Mouse (Mus musculus) CH12.LX (cell line): ENCODE results near the gene Wbp1l. TPM values are rescaled to one million over a fixed set of nuclear protein-coding genes. Genes with fewer than 3 reads are reported as not detected.

ENCODE experiments used
- DNase-seq: peaks from one replicate; pipeline ENCODE4 v3.0.0-alpha.2; 2013; ENCODE audit errors: extremely low read depth
- H3K27ac ChIP-seq: 2 replicates; pipeline ENCODE4 v1.5.1; 2012; ENCODE audit warnings: low read depth, mild to moderate bottlenecking, control low read depth, moderate library complexity; ENCODE audit not compliant: insufficient read depth
- H3K27me3 ChIP-seq: replicated peaks from 2 replicates; pipeline ENCODE3; 2012; ENCODE audit warnings: inconsistent platforms
- H3K36me3 ChIP-seq, 2 experiments: replicated peaks in 1 of 2; 2 replicates each; pipeline versions ENCODE3 to v1.6.1; 2012; ENCODE audit warnings: inconsistent platforms in 1 of 2, low read length in 1 of 2, mild to moderate bottlenecking in 1 of 2, mixed read lengths in 1 of 2, moderate library complexity in 1 of 2; ENCODE audit not compliant: control insufficient read depth in 1 of 2, insufficient read depth in 1 of 2
- H3K4me1 ChIP-seq, 2 experiments: 2 replicates each; pipeline ENCODE4 v1.6.1; 2012; ENCODE audit warnings: inconsistent platforms in 1 of 2, moderate library complexity in 1 of 2; ENCODE audit not compliant: insufficient read depth in 2 of 2, control insufficient read depth in 1 of 2
- H3K4me2 ChIP-seq: 2 replicates; pipeline ENCODE4 v1.6.1; 2012; ENCODE audit warnings: low read depth, mild to moderate bottlenecking, control low read depth; ENCODE audit not compliant: poor library complexity, insufficient read depth, severe bottlenecking
- H3K4me3 ChIP-seq, 3 experiments: fragments of 150-350 bp in 1 of 3; sonication (generic) in 1 of 3; replicated peaks in 1 of 3; 2 replicates each; pipeline versions ENCODE3 to v1.5.1; 2011 to 2012; ENCODE audit warnings: low read depth in 2 of 3, low read length in 2 of 3, mild to moderate bottlenecking in 2 of 3, moderate library complexity in 2 of 3, control low read depth in 1 of 3, improper control_type of control experiment in 1 of 3, inconsistent platforms in 1 of 3, mixed read lengths in 1 of 3; ENCODE audit not compliant: poor library complexity in 1 of 3
- H3K79me2 ChIP-seq: replicated peaks from 2 replicates; pipeline ENCODE4 v1.6.1; 2012; ENCODE audit warnings: mild to moderate bottlenecking, moderate library complexity; ENCODE audit not compliant: control insufficient read depth, poor library complexity, insufficient read depth, severe bottlenecking; ENCODE audit errors: extremely low read depth
- H3K9ac ChIP-seq: 2 replicates; pipeline ENCODE4 v1.6.1; 2012; ENCODE audit warnings: low read depth, mild to moderate bottlenecking, control low read depth, moderate library complexity; ENCODE audit not compliant: insufficient read depth
- H3K9me3 ChIP-seq: replicated peaks from 2 replicates; pipeline ENCODE3; 2012; ENCODE audit warnings: low read length, inconsistent platforms, mixed read lengths
- BHLHE40 ChIP-seq: IDR thresholded peaks from 2 replicates; pipeline ENCODE4 v1.6.1; 2011; ENCODE audit warnings: mild to moderate bottlenecking, low read depth, low read length, improper control_type of control experiment
- CHD2 ChIP-seq: IDR thresholded peaks from 2 replicates; pipeline ENCODE4 v1.6.1; 2011; ENCODE audit warnings: low read length, improper control_type of control experiment
- E2F4 ChIP-seq: IDR thresholded peaks from 2 replicates; pipeline ENCODE4 v1.6.1; 2011; ENCODE audit warnings: low read depth, low read length, improper control_type of control experiment; ENCODE audit not compliant: insufficient replicate concordance
- ELF1 ChIP-seq: IDR thresholded peaks from 2 replicates; pipeline ENCODE4 v1.6.1; 2014; ENCODE audit warnings: low read depth, mild to moderate bottlenecking, inconsistent platforms, low read length, improper control_type of control experiment
- EP300 ChIP-seq: IDR thresholded peaks from 2 replicates; pipeline ENCODE4 v1.6.1; 2011; ENCODE audit warnings: low read length, improper control_type of control experiment
- ETS1 ChIP-seq: conservative IDR thresholded peaks from 2 replicates; pipeline ENCODE4 v1.6.1; 2012; ENCODE audit warnings: low read depth, mild to moderate bottlenecking, inconsistent platforms, low read length, improper control_type of control experiment, moderate library complexity
- GABPA ChIP-seq: IDR thresholded peaks from 2 replicates; pipeline ENCODE4 v1.6.1; 2012; ENCODE audit warnings: low read depth, low read length, improper control_type of control experiment, inconsistent platforms; ENCODE audit not compliant: insufficient replicate concordance
- HCFC1 ChIP-seq: IDR thresholded peaks from 2 replicates; pipeline ENCODE4 v1.6.1; 2012; ENCODE audit warnings: low read depth, mild to moderate bottlenecking, inconsistent platforms, low read length, improper control_type of control experiment
- JUN ChIP-seq: IDR thresholded peaks from 2 replicates; pipeline ENCODE4 v1.6.1; 2011; ENCODE audit warnings: low read depth, mild to moderate bottlenecking, low read length, improper control_type of control experiment, moderate library complexity; ENCODE audit not compliant: insufficient read depth
- KAT2A ChIP-seq: IDR thresholded peaks from 2 replicates; pipeline ENCODE4 v1.6.1; 2012; ENCODE audit warnings: low read length, improper control_type of control experiment, inconsistent platforms; ENCODE audit not compliant: insufficient replicate concordance
- MAFK ChIP-seq: IDR thresholded peaks from 2 replicates; pipeline ENCODE4 v1.6.1; 2011; ENCODE audit warnings: low read length, improper control_type of control experiment; ENCODE audit not compliant: insufficient replicate concordance
- MAX ChIP-seq: IDR thresholded peaks from 2 replicates; pipeline ENCODE4 v1.6.1; 2011; ENCODE audit warnings: low read length, improper control_type of control experiment
- MYC ChIP-seq: IDR thresholded peaks from 2 replicates; pipeline ENCODE4 v1.6.1; 2011; ENCODE audit warnings: low read depth, mild to moderate bottlenecking, improper control_type of control experiment, low read length
- NRF1 ChIP-seq: IDR thresholded peaks from 2 replicates; pipeline ENCODE4 v1.6.1; 2014; ENCODE audit warnings: low read depth, mild to moderate bottlenecking, inconsistent platforms, low read length, improper control_type of control experiment, moderate library complexity
- POLR2AphosphoS2 ChIP-seq: IDR thresholded peaks from 2 replicates; pipeline ENCODE4 v1.6.1; 2011; ENCODE audit warnings: low read depth, low read length, improper control_type of control experiment
- RCOR1 ChIP-seq: conservative IDR thresholded peaks from 2 replicates; pipeline ENCODE4 v1.6.1; 2012; ENCODE audit warnings: low read depth, mild to moderate bottlenecking, inconsistent platforms, low read length, improper control_type of control experiment
- SIN3A ChIP-seq: IDR thresholded peaks from 2 replicates; pipeline ENCODE4 v1.6.1; 2012; ENCODE audit warnings: low read length, improper control_type of control experiment, inconsistent platforms
- SMC3 ChIP-seq: IDR thresholded peaks from 2 replicates; pipeline ENCODE4 v1.6.1; 2011; ENCODE audit warnings: low read depth, low read length, improper control_type of control experiment
- TBP ChIP-seq: conservative IDR thresholded peaks from 2 replicates; pipeline ENCODE4 v1.6.1; 2011; ENCODE audit warnings: low read depth, low read length, improper control_type of control experiment
- UBTF ChIP-seq: IDR thresholded peaks from 2 replicates; pipeline ENCODE4 v1.6.1; 2012; ENCODE audit warnings: low read depth, mild to moderate bottlenecking, inconsistent platforms, low read length, improper control_type of control experiment, moderate library complexity
- USF1 ChIP-seq: IDR thresholded peaks from 2 replicates; pipeline ENCODE4 v1.6.1; 2014; ENCODE audit warnings: low read depth, mild to moderate bottlenecking, inconsistent platforms, low read length, improper control_type of control experiment
- ZMIZ1 ChIP-seq: IDR thresholded peaks from 2 replicates; pipeline ENCODE4 v1.6.1; 2012; ENCODE audit warnings: low read depth, mild to moderate bottlenecking, inconsistent platforms, low read length, improper control_type of control experiment
- ZNF384 ChIP-seq: IDR thresholded peaks from 2 replicates; pipeline ENCODE4 v1.6.1; 2012; ENCODE audit warnings: low read depth, low read length, improper control_type of control experiment, inconsistent platforms
- dilution Hi-C: fragments of 300-500 bp; cut with MboI; formaldehyde crosslinking; loops from 2 replicates; pipeline ENCODE4 v1.14.3; 2020; ENCODE audit warnings: low sequenced_read_pairs; ENCODE audit not compliant: extremely low pct_unique_long_range_greater_than_20kb, extremely low pct_ligation_motif_present
- in situ Hi-C: fragments of 300-500 bp; cut with MboI; formaldehyde crosslinking; loops from 3 replicates; pipeline ENCODE4 v1.14.3; 2019; ENCODE audit warnings: low sequenced_read_pairs, low pct_ligation_motif_present, low pct_unique_long_range_greater_than_20kb, mixed read lengths
- polyA plus RNA-seq: library from polyadenylated mRNA; unstranded; fragments of >175 nt; gene quantifications from 2 replicates; pipeline ENCODE4 v1.2.1, GENCODE M21; 2012; ENCODE audit warnings: low read depth; ENCODE audit not compliant: insufficient read length
- total RNA-seq, 2 experiments: library from RNA; depleted of rRNA; stranded (reverse); fragments of 300-350 nt in 1 of 2; fragments of >200 nt in 1 of 2; gene quantifications; 2 replicates each; pipeline ENCODE4 v1.2.3; 2012 to 2014

Gene Wbp1l
- total and polyA plus RNA-seq, 3 experiments, result 11.6 to 23.5 (median 17.4) TPM

DNA sequence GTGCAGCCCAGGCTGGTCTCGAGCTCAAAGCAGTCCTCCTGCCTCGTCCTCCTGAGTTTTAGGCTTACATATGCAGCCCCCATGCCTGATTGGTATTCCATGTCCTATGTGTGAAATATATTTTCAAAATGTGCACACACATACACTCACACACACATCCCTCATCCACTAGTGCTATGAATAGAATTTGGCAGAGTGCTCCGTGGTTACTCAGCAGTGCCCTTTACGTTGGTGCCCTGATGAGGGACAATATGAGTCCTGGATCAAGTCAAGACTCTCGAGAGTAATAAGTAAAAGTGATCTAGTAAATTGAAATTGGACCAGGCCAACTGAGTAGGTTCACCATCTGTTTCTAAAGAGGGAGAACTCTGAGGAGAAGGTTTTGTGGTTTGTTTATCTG is 44.4 kb downstream of the Wbp1l start (continued):
- TF ChIP-seq HCFC1, result no peak
- no peak for TF ChIP-seq E2F4
- no peak for TF ChIP-seq CHD2

DNA sequence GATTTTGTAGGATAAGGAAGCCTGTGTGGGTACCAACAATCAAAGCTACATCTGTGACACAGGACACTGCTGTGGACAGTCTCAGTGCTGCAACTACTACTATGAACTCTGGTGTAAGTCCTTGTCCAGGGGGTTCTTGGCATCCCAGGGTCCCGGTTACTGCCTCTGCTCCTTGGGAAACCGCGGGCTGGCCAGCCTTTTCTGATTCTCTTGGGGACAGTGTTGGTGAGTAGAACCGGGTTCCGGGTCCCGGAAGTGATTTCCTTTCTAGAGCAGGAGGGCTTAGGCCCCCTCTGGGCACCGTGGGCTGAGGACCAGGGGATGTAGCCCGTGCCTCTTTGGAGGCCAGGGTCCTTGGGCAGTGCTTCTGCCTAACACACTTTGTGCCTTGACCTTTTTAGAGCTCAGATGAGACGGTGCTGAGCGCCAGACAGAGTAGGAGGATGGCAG is 45.5 kb downstream of the Wbp1l start:
- H3K27ac ChIP-seq, result no peak overlapping the region
- dilution Hi-C loops (no loop called here), in situ Hi-C loops (no loop called here)
- H3K4me2 ChIP-seq, result no peak overlapping the region
- no peak for TF ChIP-seq ETS1
- no peak for TF ChIP-seq RCOR1
- TF ChIP-seq EP300, result no peak
- TF ChIP-seq KAT2A, result no peak
- no peak for TF ChIP-seq GABPA
- no peak for TF ChIP-seq JUN
- no peak for TF ChIP-seq MAFK
- no peak for TF ChIP-seq MYC
- no peak for TF ChIP-seq SMC3
- no peak for TF ChIP-seq BHLHE40
- TF ChIP-seq ZMIZ1, result no peak
- TF ChIP-seq MAX, result no peak
- TF ChIP-seq TBP, result no peak
- TF ChIP-seq UBTF, result no peak
- peaks cover 0 to 11% of the 10 kb centered on the region in 2 experiments; a peak in 1 of 4 replicates for H3K4me1 ChIP-seq
- no peaks in the 10 kb centered on the region for H3K27me3 ChIP-seq
- peaks cover 6% of the 10 kb centered on the region for H3K79me2 ChIP-seq
- H3K36me3 ChIP-seq, result peaks cover 29 to 96% of the 10 kb centered on the region in 2 experiments
- H3K4me3 ChIP-seq, result no peak overlapping the region
- H3K9me3 ChIP-seq, result no peaks in the 10 kb centered on the region
- no peak overlapping the region for H3K9ac ChIP-seq
- DNase-seq, result no peak

DNA sequence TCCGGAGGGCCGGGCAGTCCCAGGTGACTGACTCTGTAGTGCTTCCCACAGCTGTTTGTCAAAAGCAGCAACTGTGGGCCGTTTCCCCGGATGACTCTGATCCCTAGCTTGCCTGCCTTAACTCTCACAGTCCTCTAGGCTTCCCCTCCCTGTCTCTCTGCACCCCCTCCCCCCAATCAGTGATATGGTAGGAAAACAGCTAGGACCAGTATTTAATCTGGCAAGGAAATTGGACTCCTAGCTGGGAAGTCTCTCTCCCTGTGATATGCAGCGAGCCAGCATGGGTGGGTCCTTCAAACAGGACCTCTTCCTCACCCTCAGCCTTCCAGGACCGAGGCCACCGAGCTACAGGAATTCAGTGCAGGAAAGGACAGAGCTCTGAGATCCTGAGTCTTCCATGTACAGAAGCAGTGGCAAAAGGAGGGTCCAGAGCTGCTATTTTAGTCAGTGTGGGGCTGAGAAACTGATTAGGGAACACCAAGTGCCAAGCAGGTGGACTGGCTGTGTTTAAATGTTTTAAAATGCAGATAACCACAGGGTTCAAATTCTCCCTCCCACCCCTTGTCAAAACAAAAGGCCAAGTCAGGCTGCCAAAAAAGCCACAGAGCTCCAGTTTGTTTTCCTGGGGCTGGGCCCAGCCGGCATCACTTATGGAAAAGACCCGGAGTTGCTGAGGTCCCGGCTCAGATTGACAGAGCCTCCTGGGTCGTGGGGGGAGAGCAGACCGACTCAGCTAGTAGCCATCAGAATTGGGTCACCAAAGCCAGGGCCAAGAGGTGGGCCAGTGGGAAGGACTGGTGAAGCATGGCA is 46.1 kb downstream of the Wbp1l start:
- Histone ChIP-seq H3K9ac (no peak overlapping the region), H3K27me3 (no peaks in the 10 kb centered on the region), H3K4me1 (peaks cover 0 to 11% of the 10 kb centered on the region in 2 experiments; a peak in 1 of 4 replicates), H3K27ac (no peak overlapping the region), H3K36me3 (peaks cover 28 to 94% of the 10 kb centered on the region in 2 experiments), H3K4me3 (no peak overlapping the region), H3K79me2 (peaks cover 6% of the 10 kb centered on the region; the same call in 1 of the 2 replicates), H3K4me2 (no peak overlapping the region), H3K9me3 (no peaks in the 10 kb centered on the region)
- dilution Hi-C loops, result no loop called here
- in situ Hi-C loops, result no loop called here
- no peak for TF ChIP-seq TBP
- TF ChIP-seq SIN3A, result no peak
- TF ChIP-seq USF1, result no peak
- TF ChIP-seq ELF1, result no peak
- TF ChIP-seq NRF1, result no peak
- no peak for TF ChIP-seq GABPA
- TF ChIP-seq UBTF, result no peak
- TF ChIP-seq POLR2AphosphoS2, result no peak
- TF ChIP-seq HCFC1, result no peak
- TF ChIP-seq ETS1, result no peak
- no peak for TF ChIP-seq ZNF384
- no peak for TF ChIP-seq JUN
- no peak for TF ChIP-seq MAFK
- DNase-seq, result no peak
